Mouse (Mus musculus): ENCODE results near the gene Nrcam.

Nrcam gene

DNA sequence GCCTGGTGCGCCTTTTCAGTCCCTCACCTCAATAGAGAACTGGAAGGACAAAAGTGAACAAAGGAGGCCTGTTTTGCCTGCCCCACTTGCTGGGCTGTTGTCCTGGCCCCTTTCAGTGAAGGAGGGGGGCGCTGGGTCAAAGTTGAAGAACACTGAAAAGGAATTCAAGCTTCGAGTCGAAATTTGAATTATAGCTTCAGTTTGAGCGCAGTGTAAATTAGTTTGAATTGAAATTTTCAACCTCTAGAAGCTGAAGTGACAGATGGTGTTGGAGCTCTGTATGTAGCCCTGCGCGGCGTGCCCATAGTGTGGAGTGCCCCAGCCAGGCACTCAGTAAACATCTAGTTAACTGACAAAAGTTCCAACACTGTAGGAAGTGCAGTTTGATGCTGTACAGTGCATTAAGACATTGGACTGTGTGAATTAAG is 9.5 kb downstream of the Nrcam start:
- Histone ChIP-seq H3K4me3 (replicated peaks; ENCODE audit: low read length) (0 out of 2 replicates have a peak overlapping the region, but pooled peaks have one; percentile 10), H3K27me3 (ENCODE audit: insufficient read depth, low read length) (peaks cover 3% of the 10 kb centered on the region; the same call in 1 of the 2 replicates), H3K9me3 (ENCODE audit: low read length) (no peaks in the 10 kb centered on the region), H3K4me1 (replicated peaks; ENCODE audit: low read depth, low read length) (peaks cover 16% of the 10 kb centered on the region), H3K36me3 (ENCODE audit: insufficient read depth, low read length) (no peaks in the 10 kb centered on the region)
- TF ChIP-seq CTCF (conservative IDR thresholded peaks at IDR 0.05; ENCODE audit: low read length) (no peak), POU5F1 (IDR thresholded peaks at IDR 0.05; ENCODE audit: borderline replicate concordance, low read length) (no peak), NANOG (IDR thresholded peaks at IDR 0.05; ENCODE audit: borderline replicate concordance, low read length) (no peak)

DNA sequence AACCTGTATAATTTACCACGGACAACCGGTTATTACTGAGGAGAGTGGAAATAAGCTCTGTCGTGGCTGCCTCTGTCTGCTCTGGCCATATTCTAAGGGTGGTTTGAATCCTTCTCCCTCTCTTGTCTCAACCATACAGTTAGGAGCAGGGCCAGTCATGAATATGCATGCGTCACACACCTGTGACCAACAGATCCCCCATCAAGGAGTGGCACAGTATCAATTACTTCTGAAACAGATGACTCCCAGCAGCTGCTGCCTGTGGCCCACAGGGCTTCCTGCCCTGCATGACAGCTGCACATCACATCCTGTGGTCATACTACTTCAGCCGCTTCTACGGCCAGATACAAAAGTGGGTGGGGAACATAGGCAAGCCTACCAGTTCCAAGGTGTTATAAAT is 15.4 kb downstream of the Nrcam start:
- Histone ChIP-seq H3K4me1 (replicated peaks; ENCODE audit: low read depth, low read length) (peaks cover 23% of the 10 kb centered on the region), H3K27me3 (ENCODE audit: insufficient read depth, low read length) (no peaks in the 10 kb centered on the region), H3K36me3 (ENCODE audit: insufficient read depth, low read length) (no peaks in the 10 kb centered on the region), H3K4me3 (replicated peaks; ENCODE audit: low read length) (no peak overlapping the region), H3K9me3 (ENCODE audit: low read length) (no peaks in the 10 kb centered on the region)
- TF ChIP-seq POU5F1 (IDR thresholded peaks at IDR 0.05; ENCODE audit: borderline replicate concordance, low read length), result peak; percentile 74; the same call in 1 of the 2 replicates
- TF ChIP-seq NANOG (IDR thresholded peaks at IDR 0.05; ENCODE audit: borderline replicate concordance, low read length), result no peak

DNA sequence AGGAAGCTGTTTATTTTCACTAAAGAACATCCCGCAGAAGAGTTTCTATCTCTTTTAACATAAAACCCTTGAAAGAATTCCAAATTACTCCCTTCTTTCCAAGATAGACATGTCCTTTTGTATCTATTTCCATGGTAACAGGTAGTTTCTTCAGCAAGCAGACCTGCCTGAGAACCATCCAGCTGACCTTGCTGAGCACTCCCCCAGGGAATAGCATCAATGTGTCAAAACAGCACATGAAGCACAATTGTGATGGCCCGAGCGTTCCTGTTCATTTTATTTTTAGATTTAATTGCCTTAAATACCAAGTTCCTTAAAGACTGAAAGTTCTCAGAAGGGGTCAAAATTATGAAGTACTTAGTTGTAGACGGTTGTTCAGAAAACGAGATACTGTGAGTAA is 16.6 kb downstream of the Nrcam start:
- Histone ChIP-seq H3K4me3 (replicated peaks; ENCODE audit: low read length) (no peak overlapping the region), H3K9me3 (ENCODE audit: low read length) (no peaks in the 10 kb centered on the region)
- no peak for TF ChIP-seq NANOG (IDR thresholded peaks at IDR 0.05; ENCODE audit: borderline replicate concordance, low read length)
- TF ChIP-seq POU5F1 (IDR thresholded peaks at IDR 0.05; ENCODE audit: borderline replicate concordance, low read length), result no peak
- no peak for TF ChIP-seq CTCF (conservative IDR thresholded peaks at IDR 0.05; ENCODE audit: low read length)

DNA sequence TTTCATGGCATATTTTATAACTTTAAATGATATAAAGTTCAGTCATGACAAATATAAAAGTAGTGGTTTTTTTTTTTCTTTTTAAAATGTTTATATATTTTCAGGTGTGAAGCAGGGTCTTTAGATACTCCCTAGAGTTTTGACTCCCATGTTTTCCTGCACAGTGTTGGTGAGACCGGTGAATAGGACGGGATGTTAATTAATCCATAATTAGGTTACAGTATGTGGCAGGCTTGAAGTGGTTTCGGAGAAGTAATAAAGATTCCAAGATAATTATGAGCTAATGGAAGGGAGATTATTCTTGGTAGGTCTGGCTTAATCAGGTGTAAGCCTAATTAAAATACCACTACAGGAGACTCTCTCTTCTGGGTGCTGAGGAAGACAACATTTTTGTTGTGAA is 17.5 kb downstream of the Nrcam start:
- Histone ChIP-seq H3K4me1 (replicated peaks; ENCODE audit: low read depth, low read length) (peaks cover 23% of the 10 kb centered on the region), H3K4me3 (replicated peaks; ENCODE audit: low read length) (no peak overlapping the region), H3K27me3 (ENCODE audit: insufficient read depth, low read length) (no peaks in the 10 kb centered on the region), H3K36me3 (ENCODE audit: insufficient read depth, low read length) (no peaks in the 10 kb centered on the region), H3K9me3 (ENCODE audit: low read length) (no peaks in the 10 kb centered on the region)
- no peak for TF ChIP-seq POU5F1 (IDR thresholded peaks at IDR 0.05; ENCODE audit: borderline replicate concordance, low read length)
- no peak for TF ChIP-seq CTCF (conservative IDR thresholded peaks at IDR 0.05; ENCODE audit: low read length)
- TF ChIP-seq NANOG (IDR thresholded peaks at IDR 0.05; ENCODE audit: borderline replicate concordance, low read length), result no peak

More for the DNA sequence above, 16.6 kb downstream of the Nrcam start:
- Histone ChIP-seq H3K27me3 (ENCODE audit: insufficient read depth, low read length) (no peaks in the 10 kb centered on the region), H3K36me3 (ENCODE audit: insufficient read depth, low read length) (no peaks in the 10 kb centered on the region), H3K4me1 (replicated peaks; ENCODE audit: low read depth, low read length) (peaks cover 23% of the 10 kb centered on the region)

DNA sequence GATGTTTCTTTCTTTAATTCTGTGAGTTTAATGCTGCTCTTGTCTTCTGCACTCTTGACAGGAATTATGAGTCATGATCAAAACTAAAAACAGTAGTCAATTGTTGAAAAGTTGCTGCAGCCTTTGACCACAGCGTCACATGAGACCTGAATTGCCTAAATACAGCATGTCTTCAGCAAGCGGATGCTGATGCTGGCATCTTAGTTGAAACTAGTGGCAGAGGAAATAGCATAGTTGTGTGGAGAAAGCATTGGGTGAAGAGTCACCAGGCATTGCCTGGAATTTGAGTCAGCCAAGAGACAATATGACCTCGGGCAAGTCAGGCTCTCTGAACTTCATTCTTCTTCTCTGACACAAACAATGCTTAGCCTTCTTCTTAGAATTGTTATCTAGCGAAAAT is 26.4 kb downstream of the Nrcam start:
- Histone ChIP-seq H3K9me3 (ENCODE audit: low read length) (no peaks in the 10 kb centered on the region), H3K4me1 (replicated peaks; ENCODE audit: low read depth, low read length) (no peaks in the 10 kb centered on the region), H3K36me3 (ENCODE audit: insufficient read depth, low read length) (no peaks in the 10 kb centered on the region), H3K4me3 (replicated peaks; ENCODE audit: low read length) (no peak overlapping the region), H3K27me3 (ENCODE audit: insufficient read depth, low read length) (no peaks in the 10 kb centered on the region)
- no peak for TF ChIP-seq NANOG (IDR thresholded peaks at IDR 0.05; ENCODE audit: borderline replicate concordance, low read length)
- no peak for TF ChIP-seq POU5F1 (IDR thresholded peaks at IDR 0.05; ENCODE audit: borderline replicate concordance, low read length)
- no peak for TF ChIP-seq CTCF (conservative IDR thresholded peaks at IDR 0.05; ENCODE audit: low read length)

DNA sequence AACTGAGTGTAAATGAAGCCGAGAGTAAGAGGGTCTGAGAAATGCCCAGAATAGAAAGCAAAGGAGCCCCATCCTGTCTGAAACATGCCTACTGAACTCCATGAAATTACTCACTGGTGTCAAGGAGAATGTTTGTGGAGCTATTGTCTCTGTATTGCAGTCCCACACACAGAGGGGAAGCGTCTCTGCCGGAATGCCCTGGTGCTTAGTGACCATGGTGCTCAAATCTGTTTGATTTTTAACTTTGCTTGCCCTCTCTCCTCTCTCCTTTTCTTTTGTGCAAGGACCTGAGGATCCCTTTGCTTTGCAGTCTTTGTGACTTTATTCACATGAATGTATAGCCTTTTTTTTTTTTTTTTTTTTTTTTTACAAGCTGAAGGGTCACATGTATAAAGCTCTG is 28.8 kb downstream of the Nrcam start:
- TF ChIP-seq NANOG (IDR thresholded peaks at IDR 0.05; ENCODE audit: borderline replicate concordance, low read length) (no peak), POU5F1 (IDR thresholded peaks at IDR 0.05; ENCODE audit: borderline replicate concordance, low read length) (no peak), CTCF (conservative IDR thresholded peaks at IDR 0.05; ENCODE audit: low read length) (no peak)
- Histone ChIP-seq H3K4me1 (replicated peaks; ENCODE audit: low read depth, low read length) (no peaks in the 10 kb centered on the region), H3K36me3 (ENCODE audit: insufficient read depth, low read length) (no peaks in the 10 kb centered on the region), H3K27me3 (ENCODE audit: insufficient read depth, low read length) (no peaks in the 10 kb centered on the region), H3K9me3 (ENCODE audit: low read length) (no peaks in the 10 kb centered on the region), H3K4me3 (replicated peaks; ENCODE audit: low read length) (no peak overlapping the region)

DNA sequence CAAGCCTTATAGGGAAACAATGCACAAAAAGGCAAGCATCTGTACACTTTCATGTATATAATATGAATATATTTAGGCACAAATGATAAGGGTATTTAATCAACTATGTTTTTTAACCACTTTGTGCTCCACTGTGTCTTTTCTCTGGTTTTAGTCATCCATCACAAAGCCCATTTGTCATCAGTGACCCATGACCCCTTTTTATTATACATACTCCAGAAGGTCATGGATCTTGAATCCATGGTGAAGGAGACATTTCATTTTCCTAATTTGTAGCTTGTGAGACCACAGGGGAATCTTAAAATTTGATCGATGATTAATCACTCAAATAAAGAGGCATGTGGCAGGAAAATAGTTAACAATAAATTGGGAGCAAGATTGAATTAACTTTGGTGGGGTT is 29.2 kb downstream of the Nrcam start:
- H3K27me3 ChIP-seq (ENCODE audit: insufficient read depth, low read length), result no peaks in the 10 kb centered on the region
- H3K4me1 ChIP-seq (replicated peaks; ENCODE audit: low read depth, low read length), result no peaks in the 10 kb centered on the region
- H3K9me3 ChIP-seq (ENCODE audit: low read length), result no peaks in the 10 kb centered on the region
- H3K36me3 ChIP-seq (ENCODE audit: insufficient read depth, low read length), result no peaks in the 10 kb centered on the region
- H3K4me3 ChIP-seq (replicated peaks; ENCODE audit: low read length), result no peak overlapping the region
- TF ChIP-seq POU5F1 (IDR thresholded peaks at IDR 0.05; ENCODE audit: borderline replicate concordance, low read length) (no peak), CTCF (conservative IDR thresholded peaks at IDR 0.05; ENCODE audit: low read length) (no peak), NANOG (IDR thresholded peaks at IDR 0.05; ENCODE audit: borderline replicate concordance, low read length) (no peak)

DNA sequence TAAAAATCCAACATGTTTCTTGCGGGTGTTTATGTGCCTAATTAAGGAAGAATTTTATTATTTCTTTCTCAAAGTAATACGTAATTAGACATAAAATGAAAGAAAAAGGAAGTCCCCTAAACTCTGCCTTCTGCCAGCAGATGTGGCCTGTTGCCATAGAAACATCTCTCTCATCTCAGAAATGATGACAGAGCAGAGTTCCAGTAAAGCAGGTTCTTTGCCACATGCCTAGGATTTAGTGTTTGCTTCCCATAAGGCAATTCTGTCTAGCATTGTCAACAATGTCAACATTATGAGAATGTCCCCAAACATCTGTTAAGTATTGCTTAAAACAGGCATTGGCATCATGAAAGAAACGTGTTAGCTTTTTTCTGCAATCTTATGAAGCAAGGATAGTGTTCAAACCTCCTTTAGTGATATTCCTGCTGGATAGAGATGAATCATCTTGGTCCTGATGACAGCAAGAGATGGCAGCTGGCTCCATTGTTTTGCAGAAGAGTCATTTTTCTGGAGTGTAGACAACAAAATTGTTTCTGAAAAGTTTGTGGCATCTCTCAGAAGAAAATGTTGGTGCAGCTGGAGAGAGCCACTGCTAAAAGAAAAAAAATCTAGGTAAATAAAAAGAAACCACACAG is 42.5 kb downstream of the Nrcam start:
- no peaks in the 10 kb centered on the region for H3K9me3 ChIP-seq (ENCODE audit: low read length)
- H3K4me3 ChIP-seq (replicated peaks; ENCODE audit: low read length), result no peak overlapping the region
- TF ChIP-seq NANOG (IDR thresholded peaks at IDR 0.05; ENCODE audit: borderline replicate concordance, low read length) (no peak), POU5F1 (IDR thresholded peaks at IDR 0.05; ENCODE audit: borderline replicate concordance, low read length) (no peak), CTCF (conservative IDR thresholded peaks at IDR 0.05; ENCODE audit: low read length) (no peak)

DNA sequence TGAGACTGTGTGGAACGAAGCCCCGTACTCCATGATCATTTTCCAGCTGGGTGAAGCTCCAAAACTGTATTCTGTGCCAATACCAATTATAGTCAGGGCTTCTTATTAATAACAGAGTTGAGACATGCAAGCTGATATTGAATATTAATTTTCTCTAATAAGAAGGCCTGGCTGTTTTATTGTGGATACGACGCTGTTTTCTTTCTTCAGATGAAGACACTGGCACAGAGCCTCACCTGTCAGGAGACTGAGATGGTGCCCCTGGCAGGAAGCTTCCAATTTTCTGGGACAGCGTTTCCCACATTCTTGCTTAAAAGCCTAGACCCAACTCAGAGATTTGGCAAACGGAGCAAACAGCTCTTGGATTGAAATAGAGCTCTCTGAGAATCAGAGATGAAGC is 47.3 kb downstream of the Nrcam start:
- no peaks in the 10 kb centered on the region for H3K27me3 ChIP-seq (ENCODE audit: insufficient read depth, low read length)
- no peak overlapping the region for H3K4me3 ChIP-seq (replicated peaks; ENCODE audit: low read length)
- H3K9me3 ChIP-seq (ENCODE audit: low read length), result no peaks in the 10 kb centered on the region
- no peaks in the 10 kb centered on the region for H3K4me1 ChIP-seq (replicated peaks; ENCODE audit: low read depth, low read length)
- no peaks in the 10 kb centered on the region for H3K36me3 ChIP-seq (ENCODE audit: insufficient read depth, low read length)
- TF ChIP-seq NANOG (IDR thresholded peaks at IDR 0.05; ENCODE audit: borderline replicate concordance, low read length), result no peak
- no peak for TF ChIP-seq CTCF (conservative IDR thresholded peaks at IDR 0.05; ENCODE audit: low read length)

More for the DNA sequence above, 42.5 kb downstream of the Nrcam start:
- Histone ChIP-seq H3K27me3 (ENCODE audit: insufficient read depth, low read length) (no peaks in the 10 kb centered on the region), H3K4me1 (replicated peaks; ENCODE audit: low read depth, low read length) (no peaks in the 10 kb centered on the region), H3K36me3 (ENCODE audit: insufficient read depth, low read length) (no peaks in the 10 kb centered on the region)
